ENCODE assay signal across 10 mouse cellular contexts in genomic region chr8:126720473-126721145, GRCm38 (mm10).
A peak's percentile ranks its signal among the peaks of the same experiment; 100 is the strongest.
DNase-seq lines count a peak whose midpoint lies in the region; ATAC-seq and TF ChIP-seq lines count a peak whose summit lies in the region.
"Had no signal": no experiment of that assay in that cellular context is flagged by ENCODE, and none has a peak within 500 bp of the region (broad histone marks: within the 10 kb centered on the region; RNA-seq: fewer than 3 reads in every experiment).

No protein-coding gene starts in this region.

- no peak for TF ChIP-seq CTCF in lung, postnatal 0 days (IDR thresholded peaks at IDR 0.05)
- no peak for TF ChIP-seq CTCF in liver, adult 2 months (IDR thresholded peaks at IDR 0.05; ENCODE audit: low read depth, low read length)

- no peak for TF ChIP-seq POLR2A in liver, adult 2 months (IDR thresholded peaks at IDR 0.05; ENCODE audit: extremely low read depth, insufficient read depth, low read length)

- DNase-seq in lung, postnatal 0 days (ENCODE audit: low spot score): peak; percentile 87
- no peak for DNase-seq in lung, adult 18-20 months
- peak; percentile 73 for DNase-seq in kidney, adult 9 months
- peak; percentile 98 for DNase-seq in liver, adult 2 months (ENCODE audit: extremely low read depth, low read depth, low spot score)
- DNase-seq in ovary, postnatal 14 days (ENCODE audit: low spot score): no peak
- no peak for DNase-seq in cerebellum, postnatal 36 days
- DNase-seq: cerebellum, adult 9-11 months had no signal

- peaks cover 12% of the 10 kb centered on the region; the same call in 1 of the 2 replicates for H3K4me1 ChIP-seq in lung, postnatal 0 days (ENCODE audit: insufficient read depth, low read depth, low read length)
- H3K4me1 ChIP-seq in liver, adult 2 months (ENCODE audit: control insufficient read depth, insufficient read depth, low read length): peaks cover 8% of the 10 kb centered on the region
- H3K4me1 ChIP-seq in stomach, embryonic 16.5 days (ENCODE audit: control insufficient read depth, insufficient read depth, low read length): 0 out of 2 replicates have a peak, but pooled peaks cover 5% of the 10 kb centered on the region

- no peaks in the 10 kb centered on the region for H3K9me3 ChIP-seq in lung, postnatal 0 days (ENCODE audit: low read length)
- no peaks in the 10 kb centered on the region for H3K9me3 ChIP-seq in stomach, embryonic 16.5 days (replicated peaks; ENCODE audit: control insufficient read depth, low read length)
- H3K9me3 ChIP-seq: G1E; heart, embryonic 13.5 days had no signal

- no peak overlapping the region for H3K9ac ChIP-seq in lung, postnatal 0 days (replicated peaks; ENCODE audit: low read depth)
- H3K9ac ChIP-seq in liver, adult 2 months (ENCODE audit: low read depth, low read length): no peak overlapping the region; the same call in 1 of the 2 replicates
- no peak overlapping the region for H3K9ac ChIP-seq in stomach, embryonic 16.5 days (ENCODE audit: low read length)
- H3K9ac ChIP-seq: heart, embryonic 13.5 days had no signal

- H3K4me2 ChIP-seq in lung, postnatal 0 days (replicated peaks; ENCODE audit: low read depth, low read length): no peak overlapping the region
- no peak overlapping the region for H3K4me2 ChIP-seq in stomach, embryonic 16.5 days (ENCODE audit: low read depth, low read length)
- H3K4me2 ChIP-seq: heart, embryonic 13.5 days had no signal

- ATAC-seq in lung, postnatal 0 days: peak; percentile 75
- peak; percentile 59 for ATAC-seq in stomach, embryonic 16.5 days (ENCODE audit: insufficient read depth, low FRiP score)

- peak; percentile 25 for TF ChIP-seq EP300 in lung, postnatal 0 days (IDR thresholded peaks at IDR 0.05)

- WGBS in lung, postnatal 0 days: 70% methylated on average over 4 of the region's 4 CpGs
- 40% methylated on average over 4 of the region's 4 CpGs for WGBS in liver, adult 2 months
- 91% methylated on average over 4 of the region's 4 CpGs for WGBS in stomach, embryonic 16.5 days

- H3K36me3 ChIP-seq in lung, postnatal 0 days (ENCODE audit: insufficient read depth, low read length): no peaks in the 10 kb centered on the region
- H3K36me3 ChIP-seq in liver, adult 2 months (ENCODE audit: control insufficient read depth, insufficient read depth, low read length): no peaks in the 10 kb centered on the region
- H3K36me3 ChIP-seq in stomach, embryonic 16.5 days (ENCODE audit: control insufficient read depth, insufficient read depth, low read length): no peaks in the 10 kb centered on the region
- H3K36me3 ChIP-seq: G1E; heart, embryonic 13.5 days had no signal

- no peaks in the 10 kb centered on the region for H3K79me2 ChIP-seq in liver, adult 2 months (ENCODE audit: control insufficient read depth, insufficient read depth, low read length)

- no peak overlapping the region for H3K4me3 ChIP-seq in lung, postnatal 0 days (ENCODE audit: low read depth, low read length)
- H3K4me3 ChIP-seq in liver, adult 2 months (ENCODE audit: insufficient read depth, low read depth, low read length): no peak overlapping the region
- H3K4me3 ChIP-seq in stomach, embryonic 16.5 days (replicated peaks; ENCODE audit: low read length): no peak overlapping the region
- H3K4me3 ChIP-seq: heart, embryonic 13.5 days had no signal

- H3K27ac ChIP-seq in lung, postnatal 0 days (ENCODE audit: low read length): peak overlapping the region; percentile 72
- peak overlapping the region; percentile 81 for H3K27ac ChIP-seq in liver, adult 2 months (replicated peaks; ENCODE audit: insufficient read depth, low read depth, low read length)
- H3K27ac ChIP-seq in stomach, embryonic 16.5 days (ENCODE audit: low read length): peak overlapping the region; percentile 41; the same call in 1 of the 2 replicates
- H3K27ac ChIP-seq: heart, embryonic 13.5 days had no signal

- H3K27me3 ChIP-seq in lung, postnatal 0 days (replicated peaks; ENCODE audit: insufficient read depth, low read length): no peaks in the 10 kb centered on the region
- H3K27me3 ChIP-seq in liver, adult 2 months (ENCODE audit: control insufficient read depth, insufficient read depth, low read length): no peaks in the 10 kb centered on the region
- no peaks in the 10 kb centered on the region for H3K27me3 ChIP-seq in stomach, embryonic 16.5 days (ENCODE audit: control insufficient read depth, insufficient read depth, low read length)
- H3K27me3 ChIP-seq: heart, embryonic 13.5 days had no signal

Comparison
In these comparisons a context has a peak if more than half of its experiments do, and no peak if none do; other contexts are left out.
1. DNase-seq: peak in lung, postnatal 0 days (single experiment), kidney, adult 9 months (single experiment) and liver, adult 2 months (single experiment); none in lung, adult 18-20 months (0 of 2), ovary, postnatal 14 days (single experiment) and cerebellum, postnatal 36 days (0 of 2).
2. Peak in every context shown above with its lines, with median percentiles within 50 percentile points of each other: H3K27ac ChIP-seq.